Mouse (Mus musculus) gonadal fat pad, adult 2 months (tissue): ENCODE data around the gene Coro1b. TPM values are rescaled to one million over a fixed set of nuclear protein-coding genes. Genes with fewer than 3 reads are reported as not detected.
"Not testable (repeated sequence)": the region's sequence is repeated elsewhere in the genome, so short reads cannot be mapped to it uniquely, and the experiment has no call there.

Source experiments
- DNase-seq: peaks from one replicate; pipeline ENCODE4 v3.0.0-alpha.2; 2012; ENCODE audit warnings: low read depth
- polyA plus RNA-seq: library from polyadenylated mRNA; depleted of rRNA; stranded (reverse); fragments of >200 nt; gene quantifications from 2 replicates; pipeline ENCODE4 v1.2.3, GENCODE M21; 2012

Gene Coro1b
- polyA plus RNA-seq, 1 experiment = 251 TPM

DNA sequence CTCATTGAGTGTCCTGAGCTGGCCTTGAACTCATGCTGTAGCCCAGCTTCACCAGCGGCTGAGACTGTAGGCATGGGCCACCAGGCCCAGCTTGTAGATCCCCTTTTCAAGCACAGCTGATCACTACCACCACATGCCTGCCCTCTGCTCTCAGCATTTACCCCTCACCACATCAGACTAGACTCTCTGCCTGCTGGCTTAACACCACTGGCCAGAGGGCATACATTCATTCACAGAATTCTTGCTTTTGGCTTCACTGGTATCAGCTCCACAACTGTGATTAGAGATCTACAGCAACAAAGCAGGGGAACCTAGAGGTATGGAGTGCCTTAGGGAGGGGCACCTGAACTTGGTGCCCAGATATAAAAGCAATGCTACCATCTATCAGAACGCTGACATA is 27.9 kb upstream of the Coro1b start:
- DNase-seq = no peak

- peak; percentile 90 for DNase-seq
Observed at GRCm38 (mm10) chr19:4121097-4121805, 27.2 kb upstream of the Coro1b start.

- DNase-seq = not testable (repeated sequence)
Observed at GRCm38 (mm10) chr19:4121896-4122295, 26.5 kb upstream of the Coro1b start.

DNA sequence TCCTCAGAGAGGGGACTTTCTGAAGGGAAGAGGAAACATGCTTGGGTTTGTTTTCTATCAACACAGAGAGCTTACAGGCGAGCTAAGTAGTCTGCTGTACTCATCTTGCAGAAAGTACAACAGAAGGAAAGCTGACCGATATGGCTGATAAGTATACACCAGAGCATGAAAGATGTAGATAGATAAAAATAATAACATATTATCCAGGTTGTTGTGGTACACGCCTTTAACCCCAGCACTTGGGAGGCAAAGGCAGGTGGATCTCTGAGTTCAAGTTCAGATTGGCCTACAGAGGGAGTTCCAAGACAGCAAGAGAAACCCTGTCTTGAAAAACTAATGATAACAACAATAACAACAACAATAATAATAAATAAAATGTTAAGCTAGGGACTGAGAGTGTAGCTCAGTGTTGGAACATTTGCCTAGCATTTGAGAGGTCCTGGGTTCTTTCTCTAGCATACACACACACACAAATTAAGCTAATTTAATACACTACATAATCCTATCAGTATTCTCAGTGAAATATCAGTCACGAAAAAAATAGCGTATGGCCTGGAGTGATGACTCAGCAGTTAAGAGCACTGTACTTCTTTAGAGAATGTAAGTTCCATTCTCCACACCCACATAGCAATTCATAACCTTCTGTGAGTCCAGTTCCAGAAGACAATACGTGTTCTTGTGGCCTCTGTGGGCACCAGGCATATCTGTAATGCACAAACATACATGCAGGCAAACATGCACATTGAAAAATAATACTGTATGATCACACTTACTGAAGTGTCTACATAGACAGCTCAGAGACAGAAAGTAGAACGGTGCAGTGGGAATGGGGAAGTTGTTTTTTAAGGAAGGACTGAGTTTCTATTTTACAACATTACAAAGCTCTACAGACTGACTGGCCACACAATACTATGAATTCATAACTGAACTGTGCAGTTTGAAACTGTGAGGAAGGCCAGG is 25.7 kb upstream of the Coro1b start:
- no peak for DNase-seq

DNA sequence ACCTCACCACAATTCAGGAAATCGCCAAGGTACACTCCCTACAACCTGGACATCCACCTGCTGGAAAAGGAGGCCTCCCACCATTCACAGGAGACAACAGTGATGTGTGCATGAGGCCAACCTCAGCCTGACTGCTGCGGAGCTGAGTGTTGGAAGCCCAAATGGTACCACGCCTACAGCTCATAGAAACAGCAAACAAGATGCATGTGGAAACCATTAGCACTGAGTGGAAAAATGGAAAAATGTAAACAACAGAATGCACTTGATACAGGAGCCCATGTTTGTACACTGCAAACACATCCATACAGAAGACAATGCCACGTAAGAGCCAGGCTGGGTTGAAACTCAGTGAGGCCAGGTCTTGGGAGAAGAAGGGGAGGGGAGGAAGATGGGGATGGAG is 24.0 kb upstream of the Coro1b start:
- no peak for DNase-seq

DNA sequence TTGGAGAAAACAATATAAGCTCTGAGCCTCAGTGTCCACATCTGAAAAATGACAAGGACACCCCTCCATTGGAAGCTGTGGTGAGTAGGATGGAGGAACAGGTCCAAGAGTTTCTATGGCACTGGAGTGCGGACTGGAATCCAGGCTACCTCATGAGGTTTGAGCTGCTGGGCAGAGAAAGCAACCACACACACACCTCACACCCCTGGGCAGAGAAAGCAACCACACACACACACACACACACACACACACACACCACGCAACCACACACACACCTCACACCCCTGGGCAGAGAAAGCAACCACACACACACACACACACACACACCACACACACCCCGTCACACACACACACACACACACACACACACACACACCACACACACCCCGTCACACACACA is 23.2 kb upstream of the Coro1b start:
- not testable (repeated sequence) for DNase-seq

DNA sequence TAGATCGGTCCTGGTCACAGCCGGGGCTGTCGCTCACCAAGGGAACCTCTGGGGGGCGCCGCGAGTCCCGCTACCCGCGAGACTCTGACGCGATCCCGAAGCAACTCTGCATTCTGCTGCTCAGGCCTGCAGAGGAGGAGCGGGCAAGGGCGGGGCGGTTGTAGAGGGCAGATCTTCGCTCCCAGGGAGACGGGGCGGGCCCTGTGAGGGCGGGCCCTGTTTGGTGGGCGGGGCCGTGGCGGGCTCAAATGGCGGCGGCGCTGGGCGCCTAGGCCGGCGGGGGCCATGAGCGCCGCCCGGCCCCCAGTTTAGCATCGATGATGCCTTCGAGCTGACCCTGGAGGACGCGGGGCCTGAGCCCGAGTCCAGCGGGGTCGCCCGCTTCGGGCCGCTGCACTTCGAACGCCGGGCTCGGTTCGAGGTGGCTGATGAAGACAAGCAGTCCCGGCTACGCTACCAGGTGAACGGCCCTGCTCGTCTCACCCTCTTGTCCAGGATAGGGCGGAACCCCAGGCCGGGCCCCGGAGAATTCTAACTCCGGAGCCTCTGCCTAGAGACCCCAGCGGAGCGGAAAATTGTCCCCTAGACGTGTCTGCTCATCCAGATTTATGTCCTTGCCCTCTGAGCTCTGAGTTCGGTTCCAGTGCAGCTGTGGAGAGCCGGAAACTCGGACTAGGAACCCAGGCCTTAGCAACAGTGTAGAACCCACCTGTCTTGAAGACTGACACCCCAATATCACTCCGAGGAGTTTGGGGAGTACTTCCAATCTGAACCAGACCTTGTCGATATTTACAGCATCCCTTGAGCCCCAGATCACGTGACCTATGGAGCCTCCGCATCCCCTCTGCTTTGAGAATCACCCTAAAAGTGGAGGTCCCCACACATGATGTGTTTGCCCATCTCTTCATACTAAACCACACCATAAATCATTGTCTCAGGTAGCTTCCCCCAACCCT is 22.4 kb upstream of the Coro1b start, which contains the start of gene Aip:
Gene Aip (minus strand): TSS at position 118 of the 956 bp plus-strand sequence.
- peak; percentile 56 for DNase-seq

DNA sequence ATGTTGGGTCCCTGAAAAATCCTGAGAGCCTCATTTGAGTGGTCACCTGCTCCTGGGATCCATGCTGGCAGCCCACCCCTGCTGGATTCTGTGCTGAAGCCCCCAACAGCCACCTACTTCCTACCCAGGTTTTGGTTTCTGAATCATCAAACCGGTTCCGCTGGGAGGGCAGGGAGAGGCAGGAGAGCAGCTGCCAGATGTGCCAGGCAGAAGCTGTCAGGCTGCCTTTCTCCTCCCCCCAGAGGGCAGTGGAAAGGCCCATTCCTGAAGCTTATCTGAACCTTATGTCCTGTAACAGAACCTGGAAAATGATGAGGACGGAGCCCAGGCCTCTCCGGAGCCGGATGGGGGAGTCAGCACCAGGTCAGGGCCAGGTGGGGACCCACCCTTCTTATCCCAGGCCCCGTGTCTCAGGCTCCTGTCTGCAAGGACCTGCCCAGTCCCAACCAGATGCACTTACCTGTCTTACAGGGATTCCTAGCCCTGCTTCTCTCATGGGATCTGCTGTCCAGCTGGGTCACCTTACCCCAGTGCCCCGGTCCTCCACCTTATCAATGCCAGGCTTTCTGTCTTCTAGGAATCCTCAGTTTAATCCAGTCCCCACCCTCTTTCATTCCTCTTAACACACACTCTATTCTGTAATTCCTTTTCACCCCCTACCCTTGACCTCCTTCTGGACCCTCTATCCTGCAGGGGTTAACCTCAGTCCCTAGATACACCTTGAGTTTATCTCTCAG is 21.5 kb upstream of the Coro1b start:
- no peak for DNase-seq

- no peak for DNase-seq
Observed at GRCm38 (mm10) chr19:4129462-4129861, 19.0 kb upstream of the Coro1b start.

DNA sequence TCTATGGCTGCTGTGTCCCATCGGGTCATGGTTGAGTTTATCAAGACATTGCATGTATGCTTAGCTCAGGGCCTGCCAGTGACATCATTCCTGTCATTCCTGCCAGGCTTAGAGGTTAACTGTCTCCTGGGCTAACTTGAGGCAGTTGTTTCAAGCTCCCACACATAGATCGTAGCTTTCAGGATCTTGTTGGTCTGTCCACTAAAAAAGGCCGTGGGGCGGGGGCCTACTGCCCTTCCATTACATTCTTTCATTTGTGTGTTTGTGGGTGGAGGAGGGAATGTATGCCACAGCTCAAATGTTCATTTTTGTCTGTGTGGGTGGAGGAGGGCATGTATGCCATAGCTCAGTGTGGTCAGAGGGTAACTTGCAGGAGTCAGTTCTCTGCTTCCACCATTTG is 18.3 kb upstream of the Coro1b start:
- DNase-seq = no peak

GRCm38 (mm10) chr19:4131075-4131474 is 17.3 kb upstream of the Coro1b start:
- no peak for DNase-seq

GRCm38 (mm10) chr19:4131768-4132167 is 16.7 kb upstream of the Coro1b start:
- DNase-seq = no peak

- no peak for DNase-seq
Observed at GRCm38 (mm10) chr19:4134354-4134753, 14.1 kb upstream of the Coro1b start.

GRCm38 (mm10) chr19:4135229-4135962 is 13.0 kb upstream of the Coro1b start:
- DNase-seq = not testable (repeated sequence)

GRCm38 (mm10) chr19:4135963-4136345 is 12.5 kb upstream of the Coro1b start:
- DNase-seq = not testable (repeated sequence)

DNA sequence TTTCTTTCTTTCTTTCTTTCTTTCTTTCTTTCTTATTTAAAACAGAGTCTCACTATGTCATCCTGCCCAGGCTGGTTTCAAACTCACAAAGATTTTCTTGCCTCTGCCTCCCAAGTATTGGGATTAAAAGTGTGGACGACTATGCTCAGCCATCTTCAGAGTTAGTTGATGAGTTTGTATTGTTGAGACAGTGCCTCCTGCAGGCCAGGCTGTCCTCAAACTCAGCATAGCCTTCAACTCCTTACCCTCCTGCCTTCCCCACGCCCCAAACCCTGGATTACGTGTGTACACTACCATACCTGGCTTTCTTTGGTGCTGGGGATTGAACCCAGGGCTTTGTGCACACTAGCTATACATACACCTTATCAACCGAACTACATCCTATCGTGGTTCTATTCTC is 12.0 kb upstream of the Coro1b start:
- no peak for DNase-seq

GRCm38 (mm10) chr19:4137913-4138312 is 10.5 kb upstream of the Coro1b start:
- no peak for DNase-seq

DNA sequence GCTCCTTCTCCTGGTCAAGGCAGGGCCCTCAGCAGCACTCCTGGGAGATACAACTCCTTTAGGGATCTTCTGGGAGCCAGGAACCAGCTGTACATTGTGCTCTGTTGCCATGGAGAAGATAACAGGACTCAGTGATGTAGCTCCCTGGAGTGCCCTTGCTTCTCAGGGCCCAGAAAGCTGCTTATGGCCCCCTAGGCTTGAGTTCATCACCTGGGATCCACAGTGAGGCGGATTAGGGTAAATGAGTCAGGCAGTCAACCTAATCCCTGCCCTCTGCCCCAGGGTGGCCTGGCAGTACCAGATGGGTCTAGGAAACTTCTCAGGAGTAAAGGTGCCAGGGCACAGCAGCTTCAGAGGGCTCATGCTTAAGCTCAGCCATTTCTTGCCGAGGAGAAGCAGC is 9.0 kb upstream of the Coro1b start, which contains the start of gene Gpr152:
Gene Gpr152 (plus strand): TSS at position 342 of the 400 bp plus-strand sequence.
- no peak for DNase-seq

DNA sequence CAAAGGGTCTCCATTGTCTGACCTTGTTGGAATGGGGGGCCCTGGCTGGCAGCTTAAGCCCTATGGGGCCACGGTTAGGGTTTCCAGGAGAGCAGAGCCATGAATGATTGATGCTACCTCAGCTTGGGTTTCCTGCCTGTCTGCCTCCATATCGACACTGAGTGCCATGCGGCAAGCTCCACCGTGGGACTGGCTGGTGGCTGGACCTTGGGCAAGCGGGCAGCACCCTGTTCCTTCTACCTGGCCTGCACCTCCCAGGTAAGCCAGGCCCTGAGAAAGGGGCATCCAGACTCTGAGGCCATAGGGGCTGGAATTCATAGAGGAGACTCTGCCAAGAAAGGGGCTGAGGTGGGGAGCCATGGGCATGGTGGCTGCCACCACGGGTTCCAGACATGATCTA is 8.3 kb upstream of the Coro1b start:
- DNase-seq = no peak
